In genomic region chr9:108854241-108854696, GRCm38 (mm10) we compare ENCODE assay signal across 8 mouse cellular contexts. TPM values are rescaled to one million over a fixed set of nuclear protein-coding genes. Genes with fewer than 3 reads are reported as not detected.
DNase-seq lines count a peak whose midpoint lies in the region; ATAC-seq and TF ChIP-seq lines count a peak whose summit lies in the region.

No protein-coding gene starts in this region.

- in situ Hi-C loops in Patski (cut with MboI; ENCODE audit: low pct_unique_long_range_greater_than_20kb) = no loop called here

- H3K4me1 ChIP-seq in hindbrain, embryonic 12.5 days = peaks cover 16% of the 10 kb centered on the region

- peak overlapping the region; percentile 55 for H3K4me2 ChIP-seq in hindbrain, embryonic 12.5 days (replicated peaks)

- H3K4me3 ChIP-seq in hindbrain, embryonic 12.5 days = peak overlapping the region; percentile 59

- H3K36me3 ChIP-seq in hindbrain, embryonic 12.5 days = peaks cover 48% of the 10 kb centered on the region

- no peaks in the 10 kb centered on the region for H3K9me3 ChIP-seq in hindbrain, embryonic 12.5 days (replicated peaks)

- H3K27me3 ChIP-seq in Patski = no peaks in the 10 kb centered on the region
- H3K27me3 ChIP-seq in hindbrain, embryonic 12.5 days = peaks cover 5% of the 10 kb centered on the region; the same call in 1 of the 2 replicates

- CTCF ChIA-PET in Patski (lab: Charles Lee) = no interaction called here

- peak; percentile 48 for DNase-seq in Patski (ENCODE audit: low read depth, low spot score)
- peak; percentile 89 for DNase-seq in cerebellum, adult 9-11 months
- peak; percentile 73 to 88 for DNase-seq in frontal cortex, adult 2 months (ENCODE audit: extremely low spot score in 1 of 2, low spot score in 1 of 2)
- DNase-seq in layer of hippocampus, postnatal 36 days = peak; percentile 84 to 88
- DNase-seq in lung, postnatal 25 days (ENCODE audit: low spot score) = peak; percentile 90
- peak; percentile 66 for DNase-seq in retina, adult 2 months (ENCODE audit: low read depth, low spot score)
- DNase-seq in thymus, postnatal 25 days = peak; percentile 85

- H3K9ac ChIP-seq in hindbrain, embryonic 12.5 days = peak overlapping the region; percentile 56

- WGBS in hindbrain, embryonic 12.5 days = under 1% methylated on average over 28 of the region's 28 CpGs

- TF ChIP-seq CTCF in Patski (IDR thresholded peaks at IDR 0.05) = no peak

- H3K27ac ChIP-seq in hindbrain, embryonic 12.5 days = peak overlapping the region; percentile 46

- POLR2A ChIA-PET in Patski (lab: Charles Lee) = no interaction called here

- ATAC-seq in Patski = peak; percentile 96
- ATAC-seq in hindbrain, embryonic 12.5 days (ENCODE audit: low FRiP score) = peak; percentile 77

RNA-seq across cellular contexts. Expression of gene Slc26a6, which starts 1.2 kb away (rescaled TPM):
- 7.8 TPM for polyA plus RNA-seq in Patski (2021)
- 19.5 and 20.7 TPM in 2 replicates for polyA plus RNA-seq in frontal cortex, adult 2 months (2012; rRNA removed)
- 12.7 and 16.5 TPM in 2 replicates for polyA plus RNA-seq in hindbrain, embryonic 12.5 days (2016; fragmentation: Nextera tagmentation; extraction: Ambion mirVana)
- total RNA-seq in layer of hippocampus, postnatal 36 days (2021) = 10 to 100 TPM; 17.9 to 23.1 TPM

RNA-seq across cellular contexts. Expression of gene Celsr3, which starts 28.1 kb away (rescaled TPM):
- 0.06 TPM for polyA plus RNA-seq in Patski (2021)
- 67.4 and 74.7 TPM in 2 replicates for polyA plus RNA-seq in frontal cortex, adult 2 months (2012; rRNA removed)
- 11.9 TPM in 2 replicates for polyA plus RNA-seq in hindbrain, embryonic 12.5 days (2016; fragmentation: Nextera tagmentation; extraction: Ambion mirVana)
- 10 to 100 TPM; 60.6 to 73.4 TPM for total RNA-seq in layer of hippocampus, postnatal 36 days (2021)

RNA-seq across cellular contexts. Expression of gene Nckipsd, which starts 46.1 kb away (rescaled TPM):
- 15.9 TPM for polyA plus RNA-seq in Patski (2021)
- polyA plus RNA-seq in frontal cortex, adult 2 months (2012; rRNA removed) = 55.5 and 58.8 TPM in 2 replicates
- polyA plus RNA-seq in hindbrain, embryonic 12.5 days (2016; fragmentation: Nextera tagmentation; extraction: Ambion mirVana) = 20.2 and 23.3 TPM in 2 replicates
- 10 to 100 TPM; 70.3 TPM for total RNA-seq in layer of hippocampus, postnatal 36 days (2021)

Comparison
In these comparisons a context has a peak if more than half of its experiments do, and no peak if none do; other contexts are left out.
1. Peak in every context shown above with its lines: DNase-seq, ATAC-seq, H3K4me3 ChIP-seq and H3K27ac ChIP-seq.
2. RNA of gene Celsr3, which starts 28.1 kb away (polyA plus RNA-seq): 67.4 to 74.7 TPM in frontal cortex, adult 2 months and 11.9 TPM in hindbrain, embryonic 12.5 days; 0.06 TPM in Patski (single experiment); every median in the first group is over 10 times any median in the second.